Mouse (Mus musculus): Measurements from ENCODE around the gene Lurap1.
A peak's percentile ranks its signal among the peaks of the same experiment; 100 is the strongest.

DNA sequence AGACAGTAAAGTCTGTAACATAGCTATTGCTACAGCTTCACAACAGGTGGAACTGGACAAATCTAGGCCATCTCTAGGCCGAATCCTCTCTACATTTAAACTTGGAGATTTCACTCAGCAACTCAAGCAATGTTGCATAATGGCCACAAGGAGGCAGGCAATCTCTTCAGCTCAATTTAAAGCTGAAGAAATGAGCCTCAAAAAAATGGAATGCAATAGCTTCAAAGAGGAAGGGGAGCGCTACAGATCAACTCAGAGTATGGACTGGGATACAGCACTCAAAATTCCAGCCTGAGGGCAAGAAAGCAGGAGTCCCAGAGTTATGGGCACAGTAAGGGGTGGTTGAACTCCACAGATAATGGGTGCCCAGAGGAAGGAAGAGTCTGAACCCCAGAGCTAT is 16.1 kb downstream of the Lurap1 start:
- TF ChIP-seq CTCF (conservative IDR thresholded peaks at IDR 0.05; ENCODE audit: low read length) (peak; percentile 82), POU5F1 (IDR thresholded peaks at IDR 0.05; ENCODE audit: borderline replicate concordance, low read length) (no peak)
